ENCODE assay signal across 8 mouse cellular contexts in genomic region chr9:44379054-44379834, GRCm38 (mm10). TPM values are rescaled to one million over a fixed set of nuclear protein-coding genes. Genes with fewer than 3 reads are reported as not detected.
DNase-seq lines count a peak whose midpoint lies in the region; ATAC-seq and TF ChIP-seq lines count a peak whose summit lies in the region.

Gene Hyou1 (plus strand): TSS chr9:44379490.

- H3K4me1 ChIP-seq in embryonic facial prominence, embryonic 14.5 days (ENCODE audit: control insufficient read depth, insufficient read depth, low read length): peaks cover 13% of the 10 kb centered on the region
- peaks cover 2% of the 10 kb centered on the region for H3K4me1 ChIP-seq in heart, adult 2 months (ENCODE audit: control insufficient read depth, insufficient read depth, low read length)
- peaks cover 18% of the 10 kb centered on the region for H3K4me1 ChIP-seq in limb, embryonic 13.5 days
- peaks cover 17% of the 10 kb centered on the region for H3K4me1 ChIP-seq in midbrain, embryonic 16.5 days (ENCODE audit: control insufficient read depth, insufficient read depth, low read length)

- WGBS in embryonic facial prominence, embryonic 14.5 days: under 1% methylated on average over 69 of the region's 83 CpGs
- WGBS in heart, adult 2 months: under 1% methylated on average over 83 of the region's 83 CpGs
- WGBS in limb, embryonic 13.5 days: under 1% methylated on average over 82 of the region's 83 CpGs
- under 1% methylated on average over 83 of the region's 83 CpGs for WGBS in midbrain, embryonic 16.5 days

- peak; percentile 98 for ATAC-seq in embryonic facial prominence, embryonic 14.5 days (ENCODE audit: low read depth)
- peak; percentile 98 for ATAC-seq in limb, embryonic 13.5 days (ENCODE audit: low FRiP score, low read depth)
- peak; percentile 98 for ATAC-seq in midbrain, embryonic 16.5 days

- H3K27ac ChIP-seq in embryonic facial prominence, embryonic 14.5 days (replicated peaks; ENCODE audit: low read depth, low read length): peak within 1 kb of the TSS; percentile 88
- H3K27ac ChIP-seq in heart, adult 2 months: peak within 1 kb of the TSS; percentile 91
- peak within 1 kb of the TSS; percentile 84 for H3K27ac ChIP-seq in limb, embryonic 13.5 days
- H3K27ac ChIP-seq in midbrain, embryonic 16.5 days (ENCODE audit: low read length): peak within 1 kb of the TSS; percentile 90

- H3K79me2 ChIP-seq in heart, adult 2 months (replicated peaks; ENCODE audit: control insufficient read depth, insufficient read depth, low read length): no peaks in the 10 kb centered on the region

- intact Hi-C loops in heart, adult 2 months (cut with DNase I): no loop called here

- peak; percentile 86 for TF ChIP-seq POLR2A in heart, adult 2 months (IDR thresholded peaks at IDR 0.05; ENCODE audit: insufficient read depth, low read depth, low read length)

- H3K4me2 ChIP-seq in embryonic facial prominence, embryonic 14.5 days (ENCODE audit: low read depth, low read length): peak within 1 kb of the TSS; percentile 96
- peak within 1 kb of the TSS; percentile 98 for H3K4me2 ChIP-seq in limb, embryonic 13.5 days (replicated peaks)
- H3K4me2 ChIP-seq in midbrain, embryonic 16.5 days (ENCODE audit: low read length): peak within 1 kb of the TSS; percentile 97

- H3K9ac ChIP-seq in embryonic facial prominence, embryonic 14.5 days (ENCODE audit: low read depth, low read length): peak within 1 kb of the TSS; percentile 97
- H3K9ac ChIP-seq in heart, adult 2 months (ENCODE audit: low read depth, low read length): peak within 1 kb of the TSS; percentile 79
- H3K9ac ChIP-seq in limb, embryonic 13.5 days: peak within 1 kb of the TSS; percentile 96
- peak within 1 kb of the TSS; percentile 96 for H3K9ac ChIP-seq in midbrain, embryonic 16.5 days (ENCODE audit: low read depth, low read length)

- peak within 1 kb of the TSS; percentile 95 for H3K4me3 ChIP-seq in embryonic facial prominence, embryonic 14.5 days (ENCODE audit: low read depth, low read length)
- H3K4me3 ChIP-seq in heart, adult 2 months: peak within 1 kb of the TSS; percentile 80
- H3K4me3 ChIP-seq in limb, embryonic 13.5 days: peak within 1 kb of the TSS; percentile 93
- peak within 1 kb of the TSS; percentile 96 for H3K4me3 ChIP-seq in midbrain, embryonic 16.5 days (ENCODE audit: low read depth, low read length)

- peak; percentile 96 for DNase-seq in 3T3-L1 (ENCODE audit: low read depth, low spot score)
- peak; percentile 98 to 99 for DNase-seq in adrenal gland, postnatal 4 days (ENCODE audit: low spot score in 2 of 2)
- DNase-seq in embryonic facial prominence, embryonic 14.5 days (ENCODE audit: low spot score): peak; percentile 98
- DNase-seq in heart, adult 2 months: peak; percentile 99 to 100
- peak; percentile 98 to 99 for DNase-seq in kidney, adult 8-10 months
- DNase-seq in spleen, postnatal 10 days (ENCODE audit: low spot score in 2 of 2): peak; percentile 99 to 100

- H3K27me3 ChIP-seq in embryonic facial prominence, embryonic 14.5 days (replicated peaks; ENCODE audit: control insufficient read depth, insufficient read depth, low read length): no peaks in the 10 kb centered on the region
- H3K27me3 ChIP-seq in heart, adult 2 months (ENCODE audit: control insufficient read depth, insufficient read depth, low read length): no peaks in the 10 kb centered on the region
- H3K27me3 ChIP-seq in limb, embryonic 13.5 days: no peaks in the 10 kb centered on the region
- no peaks in the 10 kb centered on the region for H3K27me3 ChIP-seq in midbrain, embryonic 16.5 days (ENCODE audit: control insufficient read depth, insufficient read depth, low read depth, low read length)

- TF ChIP-seq EP300 in heart, adult 2 months (IDR thresholded peaks at IDR 0.05; ENCODE audit: insufficient read depth, low read depth, low read length): peak; percentile 54; the same call in 1 of the 2 replicates

- peak; percentile 69 for TF ChIP-seq CTCF in heart, adult 2 months (IDR thresholded peaks at IDR 0.05)

- no peaks in the 10 kb centered on the region for H3K9me3 ChIP-seq in embryonic facial prominence, embryonic 14.5 days (ENCODE audit: control insufficient read depth, low read length)
- no peaks in the 10 kb centered on the region for H3K9me3 ChIP-seq in limb, embryonic 13.5 days
- H3K9me3 ChIP-seq in midbrain, embryonic 16.5 days (replicated peaks; ENCODE audit: control insufficient read depth, low read length, poor library complexity, severe bottlenecking): no peaks in the 10 kb centered on the region

- peaks cover 38% of the 10 kb centered on the region for H3K36me3 ChIP-seq in embryonic facial prominence, embryonic 14.5 days (ENCODE audit: control insufficient read depth, insufficient read depth, low read length)
- no peaks in the 10 kb centered on the region for H3K36me3 ChIP-seq in heart, adult 2 months (ENCODE audit: control insufficient read depth, insufficient read depth, low read length)
- H3K36me3 ChIP-seq in limb, embryonic 13.5 days: peaks cover 37% of the 10 kb centered on the region
- peaks cover 15% of the 10 kb centered on the region for H3K36me3 ChIP-seq in midbrain, embryonic 16.5 days (ENCODE audit: control insufficient read depth, insufficient read depth, low read length)

RNA-seq across cellular contexts. Expression of gene Hyou1, which starts in this region (rescaled TPM):
- 100 to 1,000 TPM; 125 to 126 TPM for total RNA-seq in adrenal gland, postnatal 4 days (2021)
- 29.6 and 30.0 TPM in 2 replicates for polyA plus RNA-seq in embryonic facial prominence, embryonic 14.5 days (2014; fragmentation: Nextera tagmentation; extraction: Ambion mirVana)
- total RNA-seq in heart, adult 2 months (2021): 10 to 100 TPM; 73.9 to 79.6 TPM
- 23.1 and 41.1 TPM in 2 replicates for polyA plus RNA-seq in heart, adult 2 months (2012; rRNA removed)
- 30.9 and 36.8 TPM in 2 replicates for polyA plus RNA-seq in limb, embryonic 13.5 days (2015; fragmentation: Nextera tagmentation; extraction: Ambion mirVana)
- 26.8 and 28.2 TPM in 2 replicates for polyA plus RNA-seq in midbrain, embryonic 16.5 days (2015; fragmentation: Nextera tagmentation; extraction: Ambion mirVana)

Comparison
In these comparisons a context has a peak if more than half of its experiments do, and no peak if none do; other contexts are left out.
1. Peak in every context shown above with its lines: DNase-seq, ATAC-seq, H3K4me3 ChIP-seq and H3K27ac ChIP-seq.